Mouse (Mus musculus): Measurements from ENCODE around the gene Polr3h. TPM values are rescaled to one million over a fixed set of nuclear protein-coding genes. Genes with fewer than 3 reads are reported as not detected.

The Polr3h gene
- total RNA-seq, 1 experiment from 2014 or later = 8.1 TPM

Other genes with a start within 250 kb of the Polr3h start
- 0.29 TPM in 1 of 3 replicates, not detected in the others for gene Chadl, start 229.0 kb downstream of the Polr3h start, total RNA-seq (2017)
- gene Zc3h7b, start 181.2 kb downstream of the Polr3h start, total RNA-seq (2017) = 6.6 to 14.2 TPM (median 7.1 TPM) in 3 replicates
- gene Rangap1, start 180.7 kb downstream of the Polr3h start, total RNA-seq (2017) = 37.6 to 62.3 TPM (median 38.3 TPM) in 3 replicates
- gene Tef, start 123.8 kb downstream of the Polr3h start, total RNA-seq (2017) = 44.4 to 60.3 TPM (median 52.9 TPM) in 3 replicates
- 27.1 to 48.1 TPM (median 29.4 TPM) in 3 replicates for gene Tob2, start 67.4 kb downstream of the Polr3h start, total RNA-seq (2017)
- gene Phf5a, start 54.3 kb downstream of the Polr3h start, total RNA-seq (2017) = 54.7 to 91.7 TPM (median 58.7 TPM) in 3 replicates
- 103 to 166 TPM (median 150 TPM) in 3 replicates for gene Aco2, start 53.9 kb downstream of the Polr3h start, total RNA-seq (2017)
- 0.19 TPM in 1 of 3 replicates, not detected in the others for gene Csdc2, start 10.5 kb upstream of the Polr3h start, total RNA-seq (2017)
- gene Pmm1, start 34.7 kb upstream of the Polr3h start, total RNA-seq (2017) = 6.8 to 24.4 TPM (median 11.1 TPM) in 3 replicates
- gene 1700029P11Rik, start 54.3 kb upstream of the Polr3h start, total RNA-seq (2017) = not detected in 3 replicates
- 37.3 to 62.6 TPM (median 61.9 TPM) in 3 replicates for gene Xrcc6, start 61.6 kb upstream of the Polr3h start, total RNA-seq (2017)
- 3.2 to 7.3 TPM (median 4.8 TPM) in 3 replicates for gene Desi1, start 107.6 kb upstream of the Polr3h start, total RNA-seq (2017)
- 111 to 112 TPM (median 112 TPM) in 3 replicates for gene Snu13, start 121.4 kb upstream of the Polr3h start, total RNA-seq (2017)
- not detected in 3 replicates for gene 4930407I10Rik, start 132.9 kb upstream of the Polr3h start, total RNA-seq (2017)
- not detected in 3 replicates for gene Mei1, start 143.8 kb upstream of the Polr3h start, total RNA-seq (2017)
- 28.6 to 54.3 TPM (median 43.2 TPM) in 3 replicates for gene Ccdc134, start 201.7 kb upstream of the Polr3h start, total RNA-seq (2017)
- 43.2 to 64.7 TPM (median 49.7 TPM) in 3 replicates for gene Srebf2, start 220.9 kb upstream of the Polr3h start, total RNA-seq (2017)